Mouse (Mus musculus) activated CD4-positive, CD25-positive, alpha-beta regulatory T cell, adult 4 months (primary cell): ENCODE results near the gene Timp4. TPM values are rescaled to one million over a fixed set of nuclear protein-coding genes. Genes with fewer than 3 reads are reported as not detected.

Experiments used
- ATAC-seq: one replicate; pipeline ENCODE4 v1.8.0; 2017
- polyA plus RNA-seq, 2 experiments: library from polyadenylated mRNA; unstranded; fragments of 100-300 nt; shearing (Covaris generic); gene quantifications; one replicate each; pipeline ENCODE4 v1.2.1; 2017

The Timp4 gene
- under 1 TPM in 1 of 2 experiments, not detected in 1; 0.25 TPM for polyA plus RNA-seq

DNA sequence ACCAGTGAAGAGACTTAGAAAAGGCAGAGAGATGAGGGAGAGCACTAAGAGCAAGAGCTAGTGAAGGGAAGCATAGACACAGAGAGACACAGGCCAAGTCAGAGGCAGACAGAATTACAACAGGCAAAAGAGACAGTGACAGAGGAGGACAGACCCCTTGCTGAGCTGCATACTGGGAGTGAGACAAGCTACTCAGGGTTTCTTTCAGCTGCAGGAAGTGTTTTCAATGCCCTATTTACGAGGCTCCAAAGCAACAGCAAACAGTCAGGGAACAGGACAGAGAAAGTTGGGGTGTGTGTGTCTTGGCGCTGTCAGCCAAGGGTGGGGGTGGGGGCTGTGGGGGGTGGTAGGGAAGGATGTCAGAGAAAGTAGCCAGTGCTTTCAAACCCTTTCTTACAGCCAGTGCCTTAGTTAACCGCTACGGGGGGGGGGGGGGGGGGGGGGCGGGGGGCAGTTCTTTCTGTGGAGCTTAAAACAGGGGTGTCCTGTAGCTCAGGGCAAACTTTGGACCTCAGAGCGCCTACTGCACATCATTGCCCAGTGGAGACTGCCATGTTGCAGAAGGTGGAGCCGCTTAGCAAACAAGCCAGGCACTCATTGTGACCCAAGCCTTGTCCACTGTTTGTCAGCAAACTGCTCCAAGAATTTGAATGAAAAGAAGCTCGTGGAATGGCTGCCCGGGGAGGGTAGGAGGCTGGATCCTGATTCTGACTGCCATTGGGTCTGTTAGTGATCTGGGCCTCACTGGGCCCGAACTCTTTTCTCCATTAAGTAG is at the start of gene Timp4:
Timp4 (minus strand) TSS at position 107 of the 775 bp plus-strand sequence.
- ATAC-seq, result no peak

DNA sequence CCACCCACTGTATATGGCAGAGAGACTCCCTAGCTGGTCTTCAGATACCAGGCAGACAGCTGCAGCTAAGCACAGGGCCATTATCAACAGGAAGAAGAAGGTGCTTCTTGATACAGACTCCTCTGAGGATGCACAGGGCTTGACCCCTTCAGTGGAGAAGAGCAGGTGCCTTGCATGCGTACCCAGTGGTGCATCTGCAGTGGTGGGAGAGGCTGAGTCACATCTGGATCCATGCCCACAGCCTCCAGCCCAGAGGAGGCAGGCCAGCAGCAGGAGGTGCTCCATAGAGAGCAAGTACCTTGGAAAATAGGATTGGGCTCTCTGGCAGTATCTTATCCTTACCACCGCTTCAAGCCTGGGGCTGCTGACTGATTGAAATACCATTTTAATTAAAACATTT is 41.9 kb upstream of the Timp4 start:
- ATAC-seq, result no peak

DNA sequence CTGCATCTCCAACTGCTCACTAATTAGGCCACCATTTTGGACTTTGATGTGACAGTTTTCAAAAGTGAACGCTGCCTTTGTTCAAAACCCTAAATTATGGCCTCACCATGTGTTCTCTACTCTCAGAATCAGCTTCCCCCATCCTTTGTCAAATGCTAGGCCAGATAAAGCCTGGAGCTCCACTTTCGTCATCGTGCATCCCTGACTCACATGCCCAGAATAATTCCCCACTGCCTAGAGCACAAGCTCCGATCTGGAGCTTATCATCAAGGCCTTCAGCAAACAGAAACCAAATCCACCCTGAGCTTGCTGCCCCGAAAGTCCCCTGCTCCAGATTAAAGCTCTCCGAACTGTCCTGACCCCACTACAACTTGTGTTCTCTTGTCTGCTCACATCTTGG is 40.6 kb upstream of the Timp4 start:
- ATAC-seq, result no peak

DNA sequence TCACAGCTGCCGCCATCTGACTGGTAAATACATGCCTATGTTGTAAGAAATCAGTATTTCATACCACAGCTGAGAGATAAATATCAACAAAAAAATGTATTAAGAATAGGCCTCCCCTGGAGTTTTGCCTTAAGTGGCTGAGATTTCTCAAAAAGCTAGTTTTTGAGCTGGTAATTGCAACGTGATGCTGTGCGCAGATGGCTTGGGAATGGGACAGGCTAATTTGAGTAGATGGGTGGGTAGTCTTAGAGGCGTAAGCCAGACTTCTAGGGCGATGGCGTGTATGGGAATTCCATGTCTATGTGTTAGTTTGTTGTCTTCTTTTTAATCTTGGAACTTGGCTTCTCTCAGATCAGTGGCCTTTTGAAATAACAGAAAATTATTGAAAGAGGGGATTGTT is 39.8 kb upstream of the Timp4 start:
- no peak for ATAC-seq

DNA sequence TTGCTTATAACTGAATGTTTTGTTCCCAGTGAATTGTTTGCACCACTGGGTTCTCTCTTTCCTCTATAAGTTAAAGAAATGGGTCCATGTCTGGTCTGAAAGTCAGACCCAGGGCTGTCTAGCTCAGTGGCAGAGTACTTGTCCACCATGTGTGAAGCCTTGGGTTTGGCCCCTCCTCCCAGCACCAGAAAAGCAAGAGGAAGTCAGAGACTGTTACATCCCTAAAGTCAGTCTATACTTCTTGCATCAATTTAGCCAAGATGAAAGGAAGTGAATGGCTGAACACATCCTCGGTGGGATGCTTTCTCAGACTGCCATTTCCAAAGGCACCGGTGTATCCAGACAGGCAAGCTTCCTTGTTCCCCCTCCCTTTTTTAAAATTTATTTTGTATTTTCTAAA is 39.1 kb upstream of the Timp4 start:
- ATAC-seq, result no peak

DNA sequence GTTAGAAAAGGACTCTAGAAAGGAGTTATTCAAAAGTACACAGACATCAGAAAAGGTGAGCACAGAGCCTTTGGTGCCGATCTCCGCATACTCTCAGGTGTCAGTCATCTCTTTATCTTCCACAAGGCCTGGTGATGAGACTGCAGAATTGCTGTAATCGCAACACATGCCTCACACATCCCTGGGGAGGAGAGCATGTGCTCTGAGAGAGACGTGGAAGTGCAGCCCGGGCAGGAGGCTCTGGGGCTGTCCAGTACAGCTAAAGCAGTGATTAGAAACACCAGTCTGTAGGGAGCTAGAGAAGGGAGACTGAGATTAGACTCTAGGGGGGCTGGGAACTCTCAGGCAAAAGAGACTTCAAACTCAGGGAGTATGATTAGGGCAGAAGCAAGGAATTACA is 38.6 kb upstream of the Timp4 start:
- no peak for ATAC-seq

DNA sequence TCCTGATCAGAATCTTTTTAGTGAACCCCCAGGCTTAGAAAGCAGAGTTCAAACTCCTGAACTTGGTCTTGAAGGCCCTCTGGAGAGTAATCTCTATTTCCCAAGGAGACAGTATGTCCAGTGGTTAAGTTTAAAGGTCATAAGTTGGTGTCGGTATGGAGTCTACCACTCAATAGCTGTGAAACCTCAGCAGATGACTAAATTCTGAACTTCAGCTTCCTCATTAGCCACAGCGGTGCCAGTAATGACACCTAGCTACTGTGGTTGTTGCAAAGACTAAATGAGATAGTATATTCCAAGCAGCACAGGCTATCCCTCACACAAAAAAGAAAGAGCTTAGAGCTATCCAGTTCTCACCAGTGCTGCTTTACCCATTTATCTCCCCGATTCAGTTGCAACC is 36.2 kb upstream of the Timp4 start:
- ATAC-seq, result no peak

DNA sequence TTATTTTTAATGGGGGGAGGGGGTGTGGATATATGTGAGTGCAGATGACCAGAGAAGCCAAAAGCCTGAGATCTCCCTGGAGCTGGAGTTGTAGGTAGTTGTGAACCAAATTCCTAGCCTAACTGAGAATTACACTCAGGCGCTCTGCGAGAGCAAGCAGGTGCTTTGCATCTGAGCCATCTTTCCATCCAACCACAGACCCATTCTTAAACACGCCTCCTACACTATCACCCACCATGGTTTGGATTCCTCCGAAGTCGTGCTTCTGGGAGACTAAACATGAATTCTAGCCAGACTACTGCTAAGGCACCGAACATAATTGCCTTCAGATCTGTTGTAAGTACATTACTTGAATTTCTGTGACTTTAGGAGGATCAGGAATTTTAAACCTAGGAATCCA is 34.4 kb upstream of the Timp4 start:
- ATAC-seq, result no peak

DNA sequence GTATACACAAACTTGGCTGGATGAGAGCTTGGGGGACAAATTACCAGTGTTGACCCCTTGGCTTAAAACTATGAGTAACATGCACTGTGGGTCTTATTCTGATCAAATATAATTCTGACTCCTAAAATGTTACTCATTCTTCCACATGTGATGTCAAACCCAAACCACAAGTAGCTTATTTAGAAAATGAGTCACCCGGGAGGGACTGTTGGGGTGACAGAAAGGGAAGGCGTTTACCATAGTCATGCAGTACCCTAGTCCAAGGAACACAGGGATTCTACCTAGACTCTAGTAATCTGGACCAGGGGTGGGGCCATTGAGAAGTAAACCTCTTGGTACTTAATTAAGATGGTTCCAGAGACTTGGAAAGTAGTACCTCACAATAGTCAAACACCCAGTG is 32.1 kb upstream of the Timp4 start:
- ATAC-seq, result no peak

DNA sequence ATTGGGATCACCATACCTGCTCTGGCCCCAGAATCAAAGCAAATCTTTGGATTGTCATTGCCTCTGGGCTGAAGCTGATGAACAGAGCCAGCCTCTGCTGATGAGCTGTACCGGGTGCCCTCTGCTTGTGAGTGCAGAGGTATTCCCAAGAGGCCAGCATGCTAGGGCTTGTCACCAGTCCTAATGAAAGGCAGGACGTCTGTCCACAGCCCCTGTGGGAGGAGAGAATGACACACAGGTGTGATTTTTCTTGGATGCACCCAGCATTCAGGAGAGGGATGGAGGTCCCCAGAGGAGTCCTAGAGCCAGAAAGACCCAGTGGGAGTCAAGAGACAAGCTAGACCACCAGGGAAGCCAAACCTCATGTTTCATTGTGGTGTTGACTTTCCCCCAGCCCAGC is 27.6 kb upstream of the Timp4 start:
- ATAC-seq, result no peak

DNA sequence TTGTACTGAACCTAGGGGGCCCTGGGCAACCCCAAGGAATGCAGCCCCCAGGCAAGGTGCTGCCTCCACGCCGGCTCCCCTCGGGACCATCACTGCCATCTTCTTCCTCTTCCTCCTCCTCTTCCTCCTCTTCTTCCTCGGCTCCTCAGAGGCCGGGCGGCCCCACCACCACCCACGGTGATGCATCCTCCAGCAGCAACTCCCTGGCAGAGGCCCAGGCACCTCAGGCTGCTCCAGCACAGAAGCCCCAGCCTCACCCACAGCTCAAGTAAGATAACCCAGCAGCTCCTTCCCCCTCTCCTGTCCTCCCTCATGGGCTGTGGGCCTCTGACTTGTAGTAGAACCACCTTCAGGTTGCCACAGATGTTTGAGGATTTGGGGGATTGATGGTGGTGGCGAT is 26.1 kb upstream of the Timp4 start:
- ATAC-seq, result no peak

DNA sequence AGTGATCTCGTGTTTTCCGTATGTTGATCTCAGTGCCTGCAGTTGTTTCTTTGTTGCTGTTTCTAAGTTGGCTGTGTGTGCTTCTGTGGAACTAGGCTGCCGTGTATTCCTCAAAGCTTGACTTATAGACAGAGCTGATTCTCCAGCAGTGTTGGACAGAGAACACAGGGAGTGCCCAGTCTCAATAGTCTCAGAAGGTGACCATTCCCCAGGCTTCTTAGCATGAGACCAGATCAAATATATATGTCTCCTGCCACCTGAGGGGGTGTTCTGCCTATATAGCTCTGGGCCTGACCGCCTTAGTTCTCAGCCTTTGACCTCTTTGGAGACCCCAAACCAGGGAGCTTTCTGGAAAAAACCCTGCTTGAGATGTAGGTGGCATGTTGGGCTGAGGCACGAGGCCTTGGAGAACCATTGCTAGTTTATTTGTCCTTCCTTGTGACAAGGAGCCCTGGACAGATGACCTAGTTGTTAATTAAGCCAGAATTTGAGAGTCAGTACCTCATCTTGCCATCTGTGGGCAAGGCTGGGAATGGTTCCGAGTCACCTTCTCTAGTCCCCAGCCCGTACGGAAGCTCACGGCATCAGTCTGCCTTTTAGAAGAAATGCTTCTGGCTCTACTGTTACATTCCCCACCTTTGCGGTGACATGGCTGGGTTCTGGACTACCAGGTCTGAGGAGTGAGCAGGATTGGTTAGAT is 23.3 kb upstream of the Timp4 start:
- no peak for ATAC-seq

DNA sequence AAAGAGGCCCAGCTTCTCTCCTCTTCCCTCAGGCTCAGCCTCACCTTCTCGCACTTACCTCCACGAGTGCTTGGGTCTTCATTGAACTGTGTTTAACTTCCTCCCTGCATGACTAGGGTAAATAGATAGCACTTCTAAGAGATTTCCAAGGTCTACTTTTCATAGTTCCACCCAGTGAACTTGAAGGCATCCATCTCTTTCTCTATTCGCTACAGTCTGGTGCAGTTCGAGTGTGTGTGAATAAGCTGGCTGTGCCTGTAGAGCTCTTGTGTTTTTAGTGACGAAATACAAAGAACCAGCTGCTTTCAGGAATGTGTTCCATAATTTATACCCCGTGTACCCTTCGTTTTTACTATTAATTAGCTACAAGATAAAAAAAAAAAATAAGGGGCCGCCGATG is 22.7 kb upstream of the Timp4 start:
- ATAC-seq, result no peak

DNA sequence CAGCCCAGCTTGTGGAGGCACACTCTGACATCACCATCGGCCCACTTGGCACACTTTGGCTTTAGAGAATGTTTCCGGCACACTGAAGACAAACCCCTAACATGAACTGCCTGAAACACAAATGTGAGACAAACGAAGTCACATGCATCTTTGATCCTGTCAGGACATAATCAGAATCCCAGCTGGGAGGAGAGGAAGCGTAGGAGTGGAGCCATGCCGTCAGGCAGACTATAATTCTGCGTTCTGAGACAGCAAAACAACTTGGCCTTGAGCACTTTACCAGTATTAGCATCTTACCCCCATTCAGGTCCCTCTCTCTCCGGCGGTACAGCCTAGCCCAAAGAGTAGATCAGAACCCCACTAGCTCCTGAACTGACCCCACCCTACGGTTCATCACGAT is 21.3 kb upstream of the Timp4 start:
- no peak for ATAC-seq

DNA sequence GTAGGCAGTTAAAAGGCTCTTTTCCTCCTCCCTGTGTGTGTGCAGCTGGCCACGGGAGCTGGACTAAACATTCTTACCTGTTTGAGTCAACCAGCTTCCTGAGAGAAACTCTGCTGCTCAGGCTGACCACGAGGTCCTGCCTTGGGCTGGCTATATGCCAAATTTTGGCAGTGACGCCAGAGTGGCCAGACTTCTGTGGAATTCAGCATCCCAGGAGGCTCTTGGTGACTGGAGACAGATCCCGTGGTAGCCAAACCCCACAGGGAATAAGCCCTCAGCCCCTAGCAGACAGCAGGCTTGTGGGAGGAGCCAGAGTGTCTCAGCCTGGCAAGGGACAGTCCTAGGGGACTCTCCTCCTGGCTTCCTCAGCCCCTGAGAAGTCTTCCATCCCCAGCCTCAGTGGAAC is 19.9 kb upstream of the Timp4 start:
- no peak for ATAC-seq

DNA sequence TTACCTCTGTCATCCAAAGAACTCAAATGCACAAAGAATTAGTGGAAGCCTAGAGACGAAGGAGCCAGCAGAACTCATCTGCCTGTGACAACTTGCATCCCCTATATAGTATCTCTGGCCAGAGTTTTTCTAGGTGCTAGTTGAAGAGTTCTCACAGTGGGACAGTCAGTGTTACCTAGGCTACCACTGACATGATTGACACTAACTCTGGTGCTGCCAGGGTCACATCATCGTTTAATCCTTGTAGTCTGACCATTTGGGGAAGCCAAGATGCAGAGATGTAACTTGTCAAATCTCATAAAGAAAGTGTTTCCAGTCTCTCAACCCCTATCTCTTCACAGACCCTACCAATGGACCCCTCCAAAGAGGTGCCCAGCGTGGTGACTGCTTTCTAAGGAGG is 19.3 kb upstream of the Timp4 start:
- no peak for ATAC-seq

DNA sequence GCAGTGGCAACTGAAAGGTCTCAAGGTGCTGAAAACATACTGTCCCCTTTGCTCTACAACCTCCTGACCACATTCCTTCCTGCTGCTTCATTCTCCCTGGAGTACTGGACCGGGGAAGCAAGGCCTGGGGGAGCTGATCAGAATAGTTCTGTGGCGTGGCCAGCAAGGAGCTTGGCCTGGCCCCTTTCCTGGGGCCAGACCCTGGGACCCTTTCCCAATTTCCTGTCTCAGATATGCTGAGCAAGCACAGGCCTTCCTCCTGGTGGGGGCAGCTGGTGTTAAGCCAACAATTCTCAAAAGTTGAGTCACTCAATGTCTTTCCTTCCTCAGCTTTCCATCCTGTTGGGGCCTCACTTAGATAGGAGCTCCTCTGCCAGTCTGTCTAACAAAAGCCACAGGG is 18.1 kb upstream of the Timp4 start:
- ATAC-seq, result no peak

DNA sequence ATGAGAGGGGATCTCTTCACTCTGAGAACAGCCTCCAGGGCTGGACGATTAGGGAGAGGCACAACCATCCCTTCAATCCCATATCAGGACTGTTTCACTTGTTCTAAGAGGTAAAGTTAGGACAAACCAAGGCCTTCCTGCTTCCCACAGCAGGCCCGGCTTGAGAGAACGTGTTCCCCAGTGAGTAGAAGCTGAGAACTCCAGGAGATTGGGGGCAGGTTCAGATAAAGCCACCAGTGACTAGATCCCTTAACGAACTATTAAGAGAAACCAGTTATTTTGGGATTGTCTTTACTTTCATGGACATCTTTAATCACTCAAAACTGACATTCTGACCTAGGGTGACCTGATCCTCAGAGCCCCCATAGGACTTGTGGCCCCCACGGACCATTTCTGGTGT is 17.6 kb upstream of the Timp4 start:
- ATAC-seq, result no peak

DNA sequence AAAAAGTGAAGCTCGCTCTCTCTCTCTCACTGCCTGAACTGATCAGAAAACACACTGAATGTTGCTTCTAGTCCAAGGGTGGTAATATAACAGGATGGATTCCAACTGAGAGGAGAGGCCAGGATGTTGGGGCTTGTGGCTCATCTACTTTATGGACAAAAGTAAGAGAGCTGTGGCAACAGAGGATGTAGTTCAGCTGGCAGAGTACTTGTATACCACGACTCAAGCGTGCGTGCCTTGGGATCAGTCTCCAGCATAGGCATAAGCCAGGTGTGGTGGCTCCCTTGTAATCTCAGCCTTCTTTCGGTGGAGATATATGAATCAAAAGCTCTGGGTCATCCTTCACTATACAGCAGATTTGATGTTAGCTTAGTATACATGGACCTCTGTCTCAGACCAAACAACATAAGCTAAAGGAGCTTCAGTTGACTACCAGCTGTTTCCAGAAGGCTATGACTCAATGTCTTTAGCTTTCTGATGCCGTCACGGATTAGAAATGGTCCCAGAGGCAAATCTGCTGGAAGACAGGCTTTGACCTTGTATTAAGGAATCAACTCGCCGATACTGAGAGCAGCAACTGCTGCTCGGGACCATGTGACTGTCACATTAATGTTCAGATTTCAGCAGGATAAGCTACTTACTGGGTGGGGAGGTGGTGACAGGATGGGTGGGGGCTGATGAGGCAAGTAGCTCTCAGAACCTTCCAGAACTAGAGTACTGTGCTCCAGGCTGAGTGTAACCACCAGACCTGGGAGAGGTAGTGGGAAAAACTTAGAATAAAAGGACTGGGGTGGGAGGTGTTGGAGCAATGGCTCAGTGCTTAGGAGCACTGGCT is 16.8 kb upstream of the Timp4 start:
- no peak for ATAC-seq

DNA sequence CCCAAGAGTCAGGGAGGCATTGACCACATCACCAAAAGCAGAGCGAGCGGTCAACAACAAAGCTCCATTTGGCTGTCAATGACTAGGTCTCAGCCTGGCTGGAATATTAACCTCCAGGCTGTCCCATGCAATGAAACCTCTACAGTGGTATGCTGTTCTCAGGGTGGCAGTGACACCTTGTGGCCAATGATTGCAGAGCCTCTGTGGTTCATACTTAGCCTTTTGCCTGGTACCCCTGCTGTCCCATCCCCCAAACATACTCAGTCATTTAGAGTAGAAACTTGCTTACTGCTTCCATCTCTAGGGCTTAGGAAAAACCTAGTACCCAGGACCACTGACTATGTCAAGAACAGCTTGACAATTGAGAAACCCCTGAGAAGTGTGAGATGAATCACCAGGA is 15.9 kb upstream of the Timp4 start:
- ATAC-seq, result no peak

DNA sequence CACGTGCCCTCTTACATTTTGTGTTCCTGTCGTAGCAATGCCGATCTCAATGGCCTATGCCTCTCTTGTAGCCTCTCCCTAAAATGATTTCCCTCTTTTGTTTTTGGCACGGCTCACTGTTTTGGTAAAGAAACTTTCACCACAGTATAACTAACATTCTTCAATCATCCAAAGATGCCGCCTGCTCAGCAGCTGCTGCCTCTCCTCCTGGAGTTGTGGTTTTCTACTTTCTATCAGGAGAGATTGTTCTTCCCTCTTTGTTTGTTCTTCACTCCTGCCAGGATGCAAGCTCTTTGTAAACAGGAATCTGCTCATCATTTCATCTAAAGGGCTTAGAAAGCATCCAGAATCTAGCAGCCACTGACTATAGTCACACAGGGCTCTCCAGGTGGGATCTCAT is 14.8 kb upstream of the Timp4 start:
- no peak for ATAC-seq

DNA sequence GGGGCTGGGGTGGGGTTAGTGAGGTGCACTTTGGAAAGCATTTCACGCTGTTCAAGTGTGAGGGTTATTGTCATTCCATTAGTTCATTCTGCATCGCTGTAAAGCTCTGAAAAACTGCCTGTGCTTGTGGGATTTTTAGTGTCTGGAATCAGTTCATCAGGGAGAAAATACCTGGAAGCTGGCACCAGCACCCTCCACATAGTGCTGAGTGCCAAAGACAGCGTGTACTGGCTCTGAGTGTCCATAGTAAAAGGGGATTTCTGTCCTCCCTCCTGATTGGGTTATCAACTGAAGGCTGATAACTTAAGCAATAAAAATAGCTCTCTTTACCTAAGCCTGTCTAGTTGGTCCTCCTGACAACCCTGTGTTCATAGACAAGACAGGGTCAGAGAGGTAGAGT is 8.5 kb upstream of the Timp4 start:
- no peak for ATAC-seq

DNA sequence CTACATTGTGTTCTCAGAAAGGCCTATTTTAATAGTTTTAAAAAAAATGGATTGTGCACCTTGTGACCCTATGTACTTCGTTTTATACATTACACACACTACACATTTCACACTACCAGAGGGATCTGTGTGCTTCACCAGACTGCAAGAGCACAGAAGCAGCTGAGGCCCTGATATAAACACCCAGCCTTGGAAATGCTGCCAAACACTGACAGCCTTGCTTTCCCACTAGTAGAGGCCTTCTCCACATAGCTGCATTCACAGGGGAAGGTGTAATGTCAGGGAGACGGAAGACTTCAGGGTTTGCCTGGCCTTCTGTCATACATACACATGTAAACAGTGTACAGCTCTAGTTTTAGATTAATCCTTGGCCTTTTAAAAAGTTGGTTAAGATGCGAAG is 3.2 kb upstream of the Timp4 start:
- no peak for ATAC-seq

DNA sequence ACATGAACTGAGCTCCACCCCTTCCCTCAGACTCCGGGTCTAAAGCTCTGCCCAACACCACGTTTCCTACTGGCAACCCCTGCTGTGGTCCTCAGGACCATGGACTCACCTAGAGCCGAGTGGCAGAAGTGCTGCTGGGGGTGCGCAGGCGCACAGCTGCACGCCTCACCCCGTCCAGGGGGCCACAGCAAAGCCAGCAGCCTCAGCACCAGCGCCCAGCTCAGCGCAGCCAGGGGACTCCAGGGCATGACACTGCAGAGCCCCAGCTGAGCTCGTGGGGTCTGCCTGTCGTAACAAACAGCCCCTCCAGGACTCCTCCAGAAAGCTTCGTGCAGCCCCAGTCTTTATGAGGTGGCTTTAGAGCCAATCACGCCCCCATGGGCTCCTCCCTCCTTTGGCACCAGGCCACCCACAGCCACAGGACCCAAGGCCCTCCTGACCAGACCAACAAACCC is 447 bp downstream of the Timp4 start:
- ATAC-seq, result no peak
